Mouse (Mus musculus) liver, embryonic 12.5 days (tissue): ENCODE measurements at regions not wholly inside any gene's neighbourhood (a gene's known extent, or its start where the extent isn't known, plus 50 kb on each side); places are given as distances from the start of the nearest gene placed in this dataset. TPM values are rescaled to one million over a fixed set of nuclear protein-coding genes. Genes with fewer than 3 reads are reported as not detected.

Experiments used
- ATAC-seq: fragments of 200-750 bp; cut with Nextera tagmentation; 2 replicates; pipeline ENCODE4 v1.8.0; 2017; ENCODE audit warnings: moderate number of reproducible peaks, mild to moderate bottlenecking, moderate library complexity
- H3K27ac ChIP-seq: fragments of 300-500 bp; sonication (generic); 2 replicates; pipeline ENCODE4 v1.5.1; 2016; ENCODE audit warnings: mild to moderate bottlenecking
- H3K27me3 ChIP-seq: fragments of 300-500 bp; sonication (generic); replicated peaks from 2 replicates; pipeline ENCODE4 v1.6.1; 2016; ENCODE audit warnings: mild to moderate bottlenecking, moderate library complexity
- H3K36me3 ChIP-seq: fragments of 300-500 bp; sonication (generic); 2 replicates; pipeline ENCODE4 v1.6.1; 2016; ENCODE audit warnings: mild to moderate bottlenecking, moderate library complexity
- H3K4me1 ChIP-seq: fragments of 300-500 bp; sonication (generic); 2 replicates; pipeline ENCODE4 v1.6.1; 2016
- H3K4me2 ChIP-seq: fragments of 300-500 bp; sonication (generic); 2 replicates; pipeline ENCODE4 v1.6.1; 2016; ENCODE audit warnings: mild to moderate bottlenecking, moderate library complexity
- H3K4me3 ChIP-seq: fragments of 300-500 bp; sonication (generic); 2 replicates; pipeline ENCODE4 v1.5.1; 2016; ENCODE audit warnings: mild to moderate bottlenecking, moderate library complexity
- H3K9ac ChIP-seq: fragments of 300-500 bp; sonication (generic); 2 replicates; pipeline ENCODE4 v1.6.1; 2016; ENCODE audit warnings: mild to moderate bottlenecking, moderate library complexity
- H3K9me3 ChIP-seq: fragments of 300-500 bp; sonication (generic); replicated peaks from 2 replicates; pipeline ENCODE4 v1.6.1; 2016; ENCODE audit warnings: mild to moderate bottlenecking, moderate library complexity
- WGBS: fragments of 180-500 bp; shearing (Covaris S2); methylation state at CpG from one replicate; pipeline ENCODE4 v1.1.7; 2016; ENCODE audit not compliant: insufficient replicate concordance; 5-methylcytosine and 5-hydroxymethylcytosine counted together
- microRNA-seq: library from miRNA; unstranded; fragments of <30 nt; microRNA quantifications from one replicate; pipeline ENCODE4, GENCODE M21; 2017

DNA sequence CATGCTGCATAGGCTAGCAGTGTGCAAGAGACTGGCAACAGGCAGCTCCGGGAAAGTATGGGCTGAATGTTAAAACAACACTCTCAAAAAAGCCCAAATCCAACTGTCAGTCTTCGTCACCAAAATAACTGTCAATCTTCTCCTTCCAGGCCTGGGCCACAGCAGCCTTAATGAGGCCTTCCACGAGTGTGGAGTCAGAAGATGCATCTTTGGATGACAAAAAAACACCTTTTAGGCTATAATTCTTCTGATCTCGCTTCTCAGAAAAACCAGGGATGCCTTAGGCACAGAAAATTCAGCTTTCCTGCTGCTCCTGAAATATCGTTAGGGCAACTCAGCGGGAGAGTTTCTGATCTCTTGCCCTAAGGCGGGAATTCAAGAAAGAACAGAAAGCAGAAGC is 82.2 kb upstream of the Zpld1 start:
- Histone ChIP-seq H3K27me3 (no peaks in the 10 kb centered on the region), H3K4me1 (no peaks in the 10 kb centered on the region), H3K4me2 (no peak overlapping the region), H3K9me3 (no peaks in the 10 kb centered on the region), H3K36me3 (no peaks in the 10 kb centered on the region), H3K9ac (no peak overlapping the region), H3K27ac (no peak overlapping the region), H3K4me3 (no peak overlapping the region)
- WGBS = 60% methylated on average over 7 of the region's 7 CpGs
- no peak for ATAC-seq

DNA sequence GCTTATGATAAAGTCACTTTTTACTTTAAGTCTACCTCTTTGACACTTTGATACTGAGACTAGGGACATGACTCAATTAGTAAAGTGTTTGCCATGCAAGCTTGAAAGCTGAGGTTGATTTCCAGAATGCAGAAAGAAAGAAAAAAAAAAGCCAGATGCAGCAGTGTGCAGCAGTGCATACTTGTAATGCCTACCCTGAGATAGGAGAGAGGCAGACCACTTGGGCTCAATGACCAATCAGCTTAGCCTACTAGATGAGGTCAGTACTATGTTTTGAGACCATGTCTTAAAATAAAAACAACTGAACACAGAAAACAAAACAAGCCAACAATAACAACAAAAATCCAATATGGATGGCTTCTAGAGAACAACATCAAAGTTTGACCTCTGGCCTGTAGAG is 81.4 kb upstream of the Zpld1 start:
- Histone ChIP-seq H3K27me3 (no peaks in the 10 kb centered on the region), H3K4me1 (no peaks in the 10 kb centered on the region), H3K27ac (no peak overlapping the region), H3K4me3 (no peak overlapping the region), H3K36me3 (no peaks in the 10 kb centered on the region), H3K4me2 (no peak overlapping the region), H3K9ac (no peak overlapping the region), H3K9me3 (no peaks in the 10 kb centered on the region)
- no peak for ATAC-seq

DNA sequence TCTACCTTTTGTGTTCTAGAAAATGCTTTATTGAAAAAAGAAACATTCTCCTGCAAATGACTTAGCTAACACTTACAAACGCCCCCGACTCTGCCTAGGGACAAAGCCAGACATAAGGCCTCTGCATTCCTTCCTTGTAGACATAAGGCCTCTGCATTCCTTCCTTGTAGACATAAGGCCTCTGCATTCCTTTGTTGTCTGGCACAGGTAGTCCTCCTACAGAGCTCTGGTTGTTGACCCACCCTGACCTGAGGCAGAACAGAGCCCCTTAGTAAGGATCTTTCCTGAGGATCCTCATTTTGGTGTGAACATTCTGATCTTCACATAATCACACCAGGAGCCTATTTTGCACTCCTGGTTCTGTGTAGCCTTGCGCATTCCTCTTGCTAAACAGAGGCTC is 80.9 kb upstream of the Zpld1 start:
- Histone ChIP-seq H3K9me3 (no peaks in the 10 kb centered on the region), H3K4me1 (no peaks in the 10 kb centered on the region), H3K4me2 (no peak overlapping the region), H3K36me3 (no peaks in the 10 kb centered on the region), H3K9ac (no peak overlapping the region), H3K27ac (no peak overlapping the region), H3K4me3 (no peak overlapping the region), H3K27me3 (no peaks in the 10 kb centered on the region)
- no peak for ATAC-seq
- 62% methylated on average over 3 of the region's 3 CpGs for WGBS

DNA sequence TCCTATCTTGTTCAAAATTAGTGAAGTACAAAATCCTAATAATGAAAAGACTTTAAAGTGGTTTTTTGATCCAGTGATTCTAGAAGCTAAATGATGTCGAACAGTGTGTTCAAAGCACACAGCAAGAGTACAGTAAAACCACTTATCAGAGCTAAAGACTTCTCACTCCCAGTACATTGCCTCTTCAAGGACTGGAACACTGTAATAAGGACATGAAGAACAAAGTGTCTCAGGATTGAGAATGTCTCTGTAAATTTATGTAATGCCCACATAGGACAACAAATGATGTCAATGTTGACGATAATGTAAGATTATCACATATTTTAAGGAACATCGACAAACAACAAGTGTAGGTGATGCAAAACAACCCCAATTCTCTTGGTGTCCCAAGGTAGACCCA is 78.1 kb upstream of the Zpld1 start:
- ATAC-seq = no peak
- no peak overlapping the region for H3K4me3 ChIP-seq
- 71% methylated on average over 3 of the region's 3 CpGs for WGBS
- H3K4me2 ChIP-seq = no peak overlapping the region
- H3K27me3 ChIP-seq = no peaks in the 10 kb centered on the region
- H3K36me3 ChIP-seq = no peaks in the 10 kb centered on the region
- no peak overlapping the region for H3K27ac ChIP-seq
- no peaks in the 10 kb centered on the region for H3K9me3 ChIP-seq
- H3K9ac ChIP-seq = no peak overlapping the region
- no peaks in the 10 kb centered on the region for H3K4me1 ChIP-seq

DNA sequence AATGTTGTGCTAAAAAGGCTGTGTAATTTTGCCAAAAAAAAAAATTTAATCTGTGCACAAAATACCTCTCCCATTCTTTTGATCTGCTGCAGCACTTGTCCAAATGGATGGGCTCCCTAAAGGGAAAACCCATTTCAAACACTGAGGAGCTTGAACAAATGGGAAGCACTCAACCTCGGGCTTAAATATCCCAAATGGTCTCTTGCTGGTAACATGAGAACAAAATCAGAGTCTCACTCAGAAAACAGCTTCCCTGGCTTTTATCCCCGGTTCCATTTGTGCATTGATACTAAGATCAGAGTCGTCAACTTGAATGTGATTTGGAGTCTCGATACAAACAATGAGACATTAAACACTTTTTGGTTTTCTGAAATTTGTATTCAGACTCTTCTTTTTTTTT is 59.9 kb upstream of the Zpld1 start:
- H3K4me3 ChIP-seq = no peak overlapping the region
- H3K27me3 ChIP-seq = no peaks in the 10 kb centered on the region
- no peaks in the 10 kb centered on the region for H3K4me1 ChIP-seq
- WGBS = 55% methylated on average over 4 of the region's 4 CpGs
- H3K4me2 ChIP-seq = no peak overlapping the region
- ATAC-seq = no peak
- no peaks in the 10 kb centered on the region for H3K36me3 ChIP-seq
- no peak overlapping the region for H3K9ac ChIP-seq
- H3K9me3 ChIP-seq = no peaks in the 10 kb centered on the region
- no peak overlapping the region for H3K27ac ChIP-seq

DNA sequence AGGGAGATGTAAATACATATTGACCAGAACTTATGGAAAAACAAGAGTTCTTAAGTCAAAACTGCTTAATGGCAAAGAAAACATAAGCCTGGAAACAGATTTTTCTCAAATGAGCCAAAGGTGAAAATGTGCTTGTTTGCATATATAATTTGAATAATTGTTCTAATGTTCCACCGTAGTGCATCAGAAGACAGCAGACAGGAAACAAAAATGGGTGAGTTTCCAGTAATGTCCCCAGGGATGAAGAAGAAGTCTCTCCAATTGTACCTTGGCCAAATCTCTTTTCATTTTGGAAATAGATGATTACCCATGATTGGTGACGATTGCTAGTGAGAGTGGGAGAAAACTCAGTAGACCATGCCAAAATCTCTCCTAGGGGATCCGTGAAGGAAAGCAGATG is 58.3 kb upstream of the Zpld1 start:
- Histone ChIP-seq H3K27ac (no peak overlapping the region), H3K9me3 (no peaks in the 10 kb centered on the region), H3K4me1 (no peaks in the 10 kb centered on the region), H3K27me3 (no peaks in the 10 kb centered on the region), H3K9ac (no peak overlapping the region), H3K4me2 (no peak overlapping the region), H3K36me3 (no peaks in the 10 kb centered on the region), H3K4me3 (no peak overlapping the region)
- ATAC-seq = no peak
- 72% methylated on average over 3 of the region's 3 CpGs for WGBS

Small RNAs in the stretch of these regions (microRNA-seq; reads per million reads assigned to microRNA genes)
- not detected for gene Mir5118
